Mouse (Mus musculus) heart, adult 18-20 months (tissue): Measurements from ENCODE around the gene Dnah2. TPM values are rescaled to one million over a fixed set of nuclear protein-coding genes. Genes with fewer than 3 reads are reported as not detected.

ENCODE experiments used
- DNase-seq, 2 experiments: peaks; one replicate each; pipeline ENCODE4 v3.0.0; 2021 to 2022; ENCODE audit warnings: mixed read lengths in 1 of 2
- total RNA-seq, 2 experiments: library from RNA; stranded (reverse); gene quantifications; 2 replicates each; pipeline ENCODE4 v1.2.3; 2021

Dnah2 gene
- total RNA-seq, 2 experiments from 2014 or later: 0.10 to 0.51 TPM

- DNase-seq: peak; percentile 93 to 97
Observed at GRCm38 (mm10) chr11:69418481-69419442, 130.1 kb downstream of the Dnah2 start.

- peak; percentile 95 to 96 for DNase-seq
Observed at GRCm38 (mm10) chr11:69417449-69418384, 131.2 kb downstream of the Dnah2 start.

DNA sequence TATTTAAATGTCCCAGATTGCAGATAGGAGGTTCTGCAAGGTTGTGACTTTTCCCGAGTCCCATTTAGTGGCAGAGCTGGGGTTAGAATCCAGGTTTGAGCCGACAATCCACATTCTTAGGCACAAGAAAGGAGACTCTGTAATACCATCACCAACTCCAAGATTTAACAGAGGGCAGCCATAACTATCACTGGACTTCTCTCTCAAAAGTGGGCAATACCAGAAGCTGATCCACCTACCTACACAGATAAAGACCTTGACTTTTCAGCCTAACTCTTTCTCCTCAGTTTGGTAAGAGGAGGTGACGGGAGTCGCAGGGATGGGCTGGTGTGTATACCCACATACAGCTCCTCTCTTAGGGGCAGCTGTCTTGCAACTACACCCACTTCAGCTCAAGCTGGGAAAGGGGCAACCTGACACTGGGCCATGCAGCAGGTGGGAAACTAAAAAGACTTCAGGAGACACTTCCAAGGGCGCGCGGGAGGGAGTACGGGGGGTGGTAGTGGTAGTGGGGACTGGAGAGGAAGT is 131.9 kb downstream of the Dnah2 start:
- no peak for DNase-seq

DNA sequence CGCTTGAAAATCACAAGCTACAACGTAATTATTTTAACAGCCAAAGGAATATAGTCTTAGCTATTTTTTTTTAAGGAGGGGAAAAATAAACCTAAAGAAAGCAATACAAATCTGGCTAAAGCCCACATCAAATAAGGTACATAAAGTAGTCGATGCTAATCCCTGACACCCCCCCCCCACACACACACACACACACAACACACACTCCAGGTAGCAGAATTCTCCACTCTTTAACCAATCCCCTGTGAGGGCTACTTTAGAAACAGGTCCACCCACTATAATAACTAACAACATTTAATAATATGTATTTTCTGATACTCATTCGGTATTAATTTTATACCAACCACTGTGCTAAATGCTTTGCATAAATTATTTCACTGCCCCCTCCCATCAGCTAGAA is 132.4 kb downstream of the Dnah2 start:
- no peak for DNase-seq

DNA sequence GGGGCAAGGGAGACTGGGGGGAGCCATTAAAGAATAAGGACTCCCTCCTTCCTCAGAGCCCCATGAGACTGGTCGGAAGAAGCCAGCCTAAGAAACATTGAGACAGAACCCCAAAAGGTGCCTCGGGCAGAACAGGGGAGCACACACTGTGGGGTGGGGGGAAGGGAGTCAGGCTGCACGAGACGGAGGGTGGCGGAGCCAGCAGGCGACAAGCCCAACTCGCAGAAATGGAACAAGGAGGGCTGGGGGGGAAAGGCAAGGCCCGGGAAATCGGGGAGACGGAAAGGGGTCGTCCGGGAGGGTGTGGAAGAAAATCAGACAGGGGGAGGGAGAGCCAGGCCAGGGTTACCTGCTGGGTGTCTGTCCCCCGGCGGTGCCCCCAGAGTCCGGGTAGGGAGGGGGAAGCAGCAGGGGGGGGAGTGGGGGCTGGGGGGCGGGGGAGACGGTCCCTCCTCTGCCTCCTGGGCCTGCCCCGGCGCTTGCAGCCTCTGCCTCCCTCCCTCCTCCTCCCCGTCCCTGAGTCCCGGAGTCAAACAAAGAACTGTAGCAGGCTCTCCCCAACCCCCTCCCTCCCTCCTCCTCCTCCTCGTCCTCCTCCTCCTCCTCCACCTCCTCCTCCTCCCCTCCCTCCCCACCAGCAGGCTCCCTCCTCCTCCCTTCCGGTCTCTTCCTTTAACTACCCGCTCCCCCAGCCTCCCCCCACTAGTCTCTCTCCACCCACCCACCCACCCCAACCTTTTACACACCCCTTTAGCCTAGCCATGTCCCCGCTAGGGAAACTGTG is 133.1 kb downstream of the Dnah2 start:
- peak; percentile 64 to 66 for DNase-seq

DNA sequence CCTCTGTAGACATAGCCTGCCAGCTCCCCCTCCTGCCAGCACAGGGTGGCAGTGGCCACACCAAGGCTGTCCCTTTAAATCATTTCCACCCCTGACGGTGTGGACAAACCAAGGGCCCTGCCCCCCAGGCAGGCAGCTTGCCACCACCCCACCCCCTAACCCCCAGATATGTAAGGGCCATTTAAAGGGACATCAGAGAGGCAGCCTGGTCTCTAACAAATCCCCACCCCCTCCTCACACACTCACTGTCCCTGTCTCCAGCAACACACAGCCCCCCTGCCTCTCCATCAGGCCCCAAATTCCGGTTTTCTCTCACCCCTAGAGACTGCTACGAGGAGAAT is 133.6 kb downstream of the Dnah2 start:
- peak in 1 of 2 experiments; percentile 79 for DNase-seq

GRCm38 (mm10) chr11:69414421-69415326 is 134.2 kb downstream of the Dnah2 start:
- no peak for DNase-seq

DNA sequence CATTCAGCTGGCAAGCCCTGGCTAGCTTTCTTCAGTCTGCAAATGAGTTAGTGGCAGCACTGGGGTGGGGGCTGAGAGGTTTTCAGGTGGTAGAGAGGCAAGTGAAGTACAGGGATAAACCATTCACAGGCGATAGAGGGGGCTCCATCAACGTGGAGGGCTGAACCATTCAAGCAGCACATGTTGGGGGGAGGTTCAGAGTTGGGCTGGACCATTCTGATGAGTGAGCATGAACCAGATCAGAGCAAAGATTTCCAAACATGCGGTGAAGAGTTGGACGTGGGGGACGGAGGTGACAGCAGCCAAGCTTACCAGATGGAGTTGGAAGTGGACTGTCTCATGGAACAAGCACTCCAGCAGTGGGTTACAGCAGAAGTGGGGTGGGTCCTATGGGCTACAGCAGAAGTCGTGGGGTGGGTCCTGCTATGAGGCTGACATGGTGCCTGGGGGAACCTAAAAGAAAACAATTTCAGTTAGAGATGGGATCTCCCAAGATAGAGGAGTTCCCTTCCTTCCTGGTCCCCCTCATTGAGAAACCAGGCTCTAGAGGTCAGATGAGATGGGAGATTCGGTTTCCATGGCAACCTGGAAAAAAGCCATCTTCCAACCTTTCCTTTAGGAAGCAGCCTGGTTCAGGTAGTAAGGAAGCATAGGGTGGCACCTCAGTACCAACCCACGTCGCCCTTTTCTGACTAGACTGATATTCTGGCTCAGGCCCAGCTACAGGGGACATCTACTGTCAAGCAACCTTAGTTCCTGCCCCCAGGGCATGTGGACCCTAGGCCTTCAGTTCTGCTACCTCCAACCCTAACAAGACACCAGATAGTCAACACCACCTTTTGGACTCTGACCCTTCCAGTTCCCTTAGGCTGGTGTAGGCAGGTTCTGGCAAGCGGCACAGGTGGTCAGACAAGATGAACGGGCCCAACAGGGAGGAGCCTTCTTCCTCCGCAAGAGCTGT is 135.4 kb downstream of the Dnah2 start, which contains the start of gene Kdm6b:
Gene Kdm6b (minus strand): TSS at position 455 of the 961 bp plus-strand sequence.
- no peak for DNase-seq

DNA sequence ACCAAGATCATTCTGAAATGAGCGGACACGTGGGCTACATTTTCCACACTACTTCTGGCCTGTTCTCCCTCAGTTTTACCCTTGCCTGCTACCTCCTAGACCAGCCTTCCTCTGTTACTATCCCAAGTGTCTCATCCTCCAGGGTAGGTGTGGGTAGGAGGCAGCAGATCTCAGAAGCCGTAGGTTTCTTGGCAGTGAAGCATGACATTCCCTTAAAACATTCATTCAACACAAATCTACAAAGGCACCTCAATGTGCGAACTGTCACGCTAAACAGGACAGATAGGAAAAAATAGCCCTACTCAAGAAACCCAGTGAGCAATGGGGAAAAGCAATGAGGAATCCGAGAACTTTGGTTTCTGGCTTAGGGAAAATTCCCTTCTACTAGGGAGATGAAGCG is 136.4 kb downstream of the Dnah2 start:
- DNase-seq: no peak

DNA sequence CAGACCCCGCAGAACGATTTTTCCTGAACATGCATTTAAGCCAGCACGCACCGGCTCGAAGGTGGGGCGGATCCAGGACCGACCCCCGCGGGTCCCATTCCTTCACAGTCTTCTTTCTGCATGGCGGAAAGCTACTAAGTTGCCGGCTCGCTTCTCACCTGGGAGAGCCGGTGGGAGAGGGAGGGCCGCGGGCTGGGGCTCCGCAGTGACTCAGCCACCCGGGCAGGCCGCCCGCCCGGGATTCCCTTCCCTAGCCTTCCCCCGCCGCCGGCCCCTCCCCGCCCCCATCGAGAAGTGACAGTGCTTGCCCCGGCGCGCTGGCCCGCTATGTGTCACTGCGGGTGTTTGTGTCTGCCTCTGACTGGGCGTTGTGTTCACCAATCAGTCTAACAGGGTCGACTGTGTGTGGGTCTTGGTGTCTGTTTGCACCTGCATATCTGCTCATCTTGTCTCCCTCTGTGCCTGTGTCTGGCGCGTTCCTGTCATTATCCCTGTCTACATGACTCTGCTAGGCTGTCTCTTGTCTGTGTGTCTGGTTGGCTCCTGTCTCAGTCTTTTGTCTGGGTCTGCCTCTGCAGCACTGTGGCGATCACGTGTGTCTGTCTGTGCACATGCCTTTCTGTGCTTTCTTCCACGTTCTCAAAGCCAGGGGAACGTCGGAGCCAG is 137.2 kb downstream of the Dnah2 start:
- DNase-seq: peak; percentile 81 to 85

DNA sequence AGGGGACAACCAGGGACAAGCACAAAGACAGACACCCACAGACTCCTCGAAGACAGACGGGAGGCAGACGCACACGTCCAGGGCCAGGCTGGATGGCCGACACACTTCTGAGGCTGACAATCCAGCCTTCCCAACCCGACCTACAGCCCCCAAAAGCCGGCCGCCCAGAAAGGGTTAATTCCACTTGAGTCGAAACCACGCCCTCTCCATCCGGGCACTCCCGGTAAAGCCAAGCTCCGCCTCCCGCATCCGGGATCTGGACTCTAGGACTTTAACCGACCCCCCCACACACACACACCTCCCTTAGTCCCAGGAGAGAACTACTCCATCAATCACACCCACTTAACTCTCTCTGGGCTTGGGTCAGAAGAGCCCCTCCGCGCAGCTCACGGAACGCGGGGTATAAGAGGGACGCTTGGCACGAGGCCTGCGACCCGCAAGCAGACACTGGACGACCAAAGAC is 137.8 kb downstream of the Dnah2 start:
- peak; percentile 95 to 96 for DNase-seq

DNA sequence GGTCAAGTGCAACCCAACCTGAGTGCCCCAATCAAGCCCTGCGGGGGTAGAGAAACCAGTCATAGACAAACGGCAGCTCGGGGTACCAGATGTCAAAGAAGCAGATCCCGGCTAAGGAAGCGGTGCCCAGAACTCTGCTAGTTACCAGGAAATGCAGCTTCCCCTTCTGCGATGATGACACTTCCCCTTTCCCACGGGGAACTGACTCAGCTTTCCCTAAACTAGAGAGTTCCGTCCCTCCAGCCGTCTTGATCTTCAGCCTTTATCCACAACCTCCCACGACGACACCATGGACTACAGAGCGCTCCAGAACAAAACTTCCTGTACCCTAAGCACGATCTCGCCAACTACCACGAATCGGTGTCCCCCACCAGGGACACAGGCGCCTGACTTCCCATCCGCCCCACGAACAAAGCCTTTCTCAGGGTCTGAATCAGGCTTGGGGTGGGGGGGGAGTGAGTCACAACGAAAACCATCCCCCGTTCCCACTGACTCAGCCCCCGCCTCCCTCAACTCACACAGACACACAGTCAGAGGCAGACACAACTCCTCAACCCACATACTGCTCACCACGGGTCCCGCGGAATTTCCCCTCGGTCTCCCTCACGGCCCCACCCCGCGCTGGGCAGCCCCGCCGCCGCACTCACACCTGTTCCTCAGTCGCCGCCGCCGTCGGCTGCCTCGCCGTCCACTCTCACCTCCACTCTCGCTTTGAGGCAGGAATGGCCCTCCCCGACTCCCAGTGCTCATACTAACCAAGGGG is 138.4 kb downstream of the Dnah2 start:
- DNase-seq: peak in 1 of 2 experiments; percentile 89

- DNase-seq: peak in 1 of 2 experiments; percentile 80
Observed at GRCm38 (mm10) chr11:69410045-69410309, 138.9 kb downstream of the Dnah2 start.

DNA sequence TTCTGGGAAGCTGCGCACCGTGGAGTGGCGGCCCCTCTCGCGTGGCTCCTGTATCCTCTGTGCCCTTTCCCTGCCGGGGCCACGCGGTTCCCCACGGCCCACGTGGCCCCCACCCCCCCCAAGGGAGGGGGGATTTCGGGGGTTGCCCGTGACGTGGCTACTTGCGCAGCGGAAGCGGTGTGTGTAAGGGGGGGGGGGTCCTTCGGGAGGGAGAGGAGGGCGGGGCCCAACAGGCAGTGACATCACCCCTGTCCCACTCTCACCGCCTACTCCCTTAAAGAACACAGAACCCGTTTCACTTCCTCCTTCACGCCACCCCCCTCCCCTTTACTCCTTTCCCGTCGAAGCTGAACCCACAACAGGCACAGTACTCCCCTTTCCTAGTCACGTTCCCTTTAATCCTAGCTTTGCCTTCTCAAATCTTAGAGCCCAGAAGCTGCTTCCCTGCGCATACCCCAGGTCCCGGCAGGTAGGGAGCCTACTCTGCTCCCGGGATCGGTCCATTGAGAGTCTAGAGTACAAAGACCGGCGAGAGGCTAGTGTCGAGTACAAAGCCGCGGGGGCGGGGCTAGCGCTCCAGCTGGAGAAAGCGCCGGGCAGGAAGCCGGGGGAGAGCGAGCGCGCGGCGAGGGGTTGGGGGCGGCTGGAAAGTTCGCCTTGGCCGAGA is 139.4 kb downstream of the Dnah2 start:
- peak; percentile 87 to 89 for DNase-seq

- peak; percentile 90 to 94 for DNase-seq
Observed at GRCm38 (mm10) chr11:69408541-69409377, 140.2 kb downstream of the Dnah2 start.

- no peak for DNase-seq
Observed at GRCm38 (mm10) chr11:69407724-69408004, 141.2 kb downstream of the Dnah2 start.
